Mouse (Mus musculus) liver, embryonic 14 days (tissue): ENCODE measurements around the gene Vmn1r53. TPM values are rescaled to one million over a fixed set of nuclear protein-coding genes. Genes with fewer than 3 reads are reported as not detected.

Source experiments
- polyA plus RNA-seq: library from polyadenylated mRNA; depleted of rRNA; stranded (reverse); fragments of >200 nt; gene quantifications from 2 replicates; pipeline ENCODE4 v1.2.3, GENCODE M21; 2012; rRNA removed

Vmn1r53 gene
- 0.02 TPM in 1 of 2 replicates, not detected in the other for polyA plus RNA-seq

GRCm38 (mm10) chr6:90224338-90224737, at the start of gene Vmn1r53:
Vmn1r53 (minus strand) TSS chr6:90224438.

GRCm38 (mm10) chr6:90246000-90246399, 21.8 kb upstream of the Vmn1r53 start, which contains the start of gene Vmn1r54:
Vmn1r54 (plus strand) TSS chr6:90246300.

DNA sequence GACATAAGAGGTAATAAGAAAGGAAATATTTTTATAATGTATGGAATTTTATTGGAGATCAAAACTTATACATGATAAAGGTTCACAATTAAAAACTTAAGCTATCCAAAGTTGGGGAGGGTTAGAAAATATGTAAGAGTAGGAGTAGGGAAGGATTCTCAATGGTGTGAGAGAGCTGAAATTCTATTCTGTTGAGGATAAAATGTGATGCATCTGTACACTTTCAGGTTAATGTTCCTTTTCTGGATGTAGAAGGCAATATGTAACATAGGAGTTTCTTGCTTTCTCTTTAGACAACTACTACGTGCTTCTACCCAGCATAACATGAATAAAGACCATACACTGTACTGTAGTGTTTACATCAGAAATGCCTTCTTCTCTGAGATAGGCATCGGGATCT, 21.7 kb downstream of the Vmn1r53 start, which contains the start of gene V1ra8:
Gene V1ra8, plus strand, starts transcription at position 301 of the 400 bp plus-strand sequence.

DNA sequence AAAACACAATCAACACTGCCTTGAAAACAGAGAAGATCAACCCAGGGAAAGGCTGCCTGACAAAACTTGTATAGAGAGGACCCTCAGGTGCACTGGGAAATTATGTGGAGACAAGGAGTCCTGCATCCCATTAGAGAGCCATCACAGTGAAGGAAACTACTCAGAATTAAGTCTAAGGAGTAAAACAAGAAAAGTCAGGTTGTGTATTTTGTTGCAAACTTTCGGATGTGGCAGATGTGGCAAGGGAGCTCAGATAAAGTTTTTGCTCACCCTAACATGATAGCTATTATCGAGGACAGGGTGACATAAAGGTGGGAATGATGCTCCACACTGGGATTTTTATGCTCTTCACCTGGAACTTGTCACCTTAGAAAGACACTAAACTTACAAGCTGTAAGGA, 49.7 kb downstream of the Vmn1r53 start, which contains the start of gene Vmn1r52:
Gene Vmn1r52, plus strand, starts transcription at position 301 of the 400 bp plus-strand sequence.

Other genes starting within 250 kb of the Vmn1r53 start
- gene Vmn1r47, start 208.3 kb downstream of the Vmn1r53 start, polyA plus RNA-seq: not detected in 2 replicates
- gene Vmn1r48, start 187.6 kb downstream of the Vmn1r53 start, polyA plus RNA-seq: not detected in 2 replicates
- gene Vmn1r49, start 145.9 kb downstream of the Vmn1r53 start, polyA plus RNA-seq: not detected in 2 replicates
- not detected in 2 replicates for gene Vmn1r50, start 123.0 kb downstream of the Vmn1r53 start, polyA plus RNA-seq
- gene Vmn1r51, start 101.8 kb downstream of the Vmn1r53 start, polyA plus RNA-seq: not detected in 2 replicates
- not detected in 2 replicates for gene Vmn1r52, start 49.6 kb downstream of the Vmn1r53 start, polyA plus RNA-seq
- not detected in 2 replicates for gene V1ra8, start 21.6 kb downstream of the Vmn1r53 start, polyA plus RNA-seq
- not detected in 2 replicates for gene Vmn1r54, start 21.9 kb upstream of the Vmn1r53 start, polyA plus RNA-seq
- gene BC048671, start 76.8 kb upstream of the Vmn1r53 start, polyA plus RNA-seq: not detected in 2 replicates
- 8.1 and 9.9 TPM in 2 replicates for gene Chst13, start 100.7 kb upstream of the Vmn1r53 start, polyA plus RNA-seq
- gene Uroc1, start 108.8 kb upstream of the Vmn1r53 start, polyA plus RNA-seq: 13.0 and 16.6 TPM in 2 replicates
- 2.9 and 3.4 TPM in 2 replicates for gene Zxdc, start 145.1 kb upstream of the Vmn1r53 start, polyA plus RNA-seq
- gene Cfap100, start 204.4 kb upstream of the Vmn1r53 start, polyA plus RNA-seq: 0.03 and 0.05 TPM in 2 replicates
- 6.5 and 7.0 TPM in 2 replicates for gene Klf15, start 238.1 kb upstream of the Vmn1r53 start, polyA plus RNA-seq